Mouse (Mus musculus): ENCODE data around the gene Calcr. TPM values are rescaled to one million over a fixed set of nuclear protein-coding genes. Genes with fewer than 3 reads are reported as not detected.
"Not testable (repeated sequence)": the region's sequence is repeated elsewhere in the genome, so short reads cannot be mapped to it uniquely, and the experiment has no call there.

The Calcr gene
- polyA plus RNA-seq, 1 experiment from 2014 or later: 0.25 TPM

DNA sequence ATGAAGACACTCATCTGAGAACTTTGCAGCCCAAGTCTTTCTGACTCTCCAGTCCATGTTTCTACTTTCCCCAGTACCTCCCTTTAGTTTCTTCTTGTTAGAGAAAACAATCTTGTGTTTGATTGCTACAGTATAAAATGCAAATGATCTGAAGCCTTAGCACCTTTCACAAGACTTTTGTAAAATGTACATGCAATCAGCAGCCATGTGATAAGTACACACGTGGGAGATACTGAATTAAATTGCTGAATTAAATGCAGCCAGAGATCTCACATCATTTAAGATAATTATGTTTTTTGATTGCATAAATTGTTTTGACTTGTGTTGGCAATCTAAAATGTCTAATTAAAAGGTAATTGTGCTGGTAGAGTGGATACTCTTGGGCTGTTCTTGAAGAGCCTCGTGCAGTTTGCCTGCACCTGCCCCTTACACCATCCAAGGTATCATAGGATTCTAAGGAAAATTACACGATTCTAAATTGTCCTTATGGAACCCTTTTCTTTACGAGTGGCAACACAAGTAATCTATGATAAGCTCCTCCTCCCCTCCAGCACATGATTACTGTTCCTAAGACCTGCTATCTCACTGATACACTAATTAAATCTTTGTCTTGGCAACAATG is 34.2 kb downstream of the Calcr start:
- DNase-seq (ENCODE audit: low spot score) (no peak), ATAC-seq (replicated peaks; ENCODE audit: low FRiP score) (no peak)
- Histone ChIP-seq H3K4me3 (ENCODE audit: low read depth, low read length) (no peak overlapping the region), H3K36me3 (ENCODE audit: control insufficient read depth, insufficient read depth, low read length) (no peaks in the 10 kb centered on the region), H3K27ac (ENCODE audit: low read depth, low read length) (no peak overlapping the region), H3K9ac (ENCODE audit: low read depth, low read length) (no peak overlapping the region), H3K9me3 (ENCODE audit: control insufficient read depth, low read length) (no peaks in the 10 kb centered on the region), H3K4me1 (replicated peaks; ENCODE audit: control insufficient read depth, insufficient read depth, low read length) (no peaks in the 10 kb centered on the region), H3K27me3 (replicated peaks; ENCODE audit: control insufficient read depth, insufficient read depth, low read length) (no peaks in the 10 kb centered on the region), H3K4me2 (no peak overlapping the region)
- WGBS: 60% methylated on average over 4 of the region's 4 CpGs

- Histone ChIP-seq H3K9me3 (ENCODE audit: control insufficient read depth, low read length) (no peaks in the 10 kb centered on the region; the same call in 1 of the 2 replicates), H3K27ac (ENCODE audit: low read depth, low read length) (no peak overlapping the region), H3K9ac (ENCODE audit: low read depth, low read length) (no peak overlapping the region), H3K36me3 (ENCODE audit: control insufficient read depth, insufficient read depth, low read length) (no peaks in the 10 kb centered on the region), H3K4me2 (no peak overlapping the region), H3K4me3 (ENCODE audit: low read depth, low read length) (no peak overlapping the region), H3K4me1 (replicated peaks; ENCODE audit: control insufficient read depth, insufficient read depth, low read length) (no peaks in the 10 kb centered on the region), H3K27me3 (replicated peaks; ENCODE audit: control insufficient read depth, insufficient read depth, low read length) (no peaks in the 10 kb centered on the region)
- ATAC-seq (replicated peaks; ENCODE audit: low FRiP score) (no peak), DNase-seq (ENCODE audit: low spot score) (no peak)
- WGBS: 76% methylated on average over 7 of the region's 7 CpGs
Observed at GRCm38 (mm10) chr6:3688087-3688642, 76.3 kb downstream of the Calcr start.

DNA sequence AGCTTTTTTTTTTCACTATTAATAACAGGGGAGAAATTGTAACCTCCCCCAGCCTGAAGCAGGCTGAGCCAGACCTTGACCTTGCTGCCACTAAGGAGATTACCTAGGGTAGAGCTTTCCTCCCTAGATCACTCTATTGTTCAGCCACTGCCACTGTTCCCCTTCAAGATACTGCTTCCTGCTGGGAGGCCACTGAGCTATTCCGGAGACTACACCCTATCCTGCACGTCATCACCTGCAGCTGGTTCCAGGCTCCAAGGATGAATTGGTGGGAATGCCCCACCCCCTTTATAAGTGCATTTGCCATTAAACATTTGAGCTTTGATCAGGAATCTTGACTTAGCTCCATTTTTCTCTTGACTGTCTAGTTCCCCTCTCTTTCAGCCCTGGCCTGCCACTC is 86.2 kb downstream of the Calcr start:
- not testable (repeated sequence) for ATAC-seq (replicated peaks; ENCODE audit: low FRiP score); H3K36me3 ChIP-seq (ENCODE audit: control insufficient read depth, insufficient read depth, low read length); H3K4me2 ChIP-seq; H3K9ac ChIP-seq (ENCODE audit: low read depth, low read length); H3K9me3 ChIP-seq (ENCODE audit: control insufficient read depth, low read length); H3K27ac ChIP-seq (ENCODE audit: low read depth, low read length); H3K27me3 ChIP-seq (replicated peaks; ENCODE audit: control insufficient read depth, insufficient read depth, low read length); H3K4me1 ChIP-seq (replicated peaks; ENCODE audit: control insufficient read depth, insufficient read depth, low read length); DNase-seq (ENCODE audit: low spot score); H3K4me3 ChIP-seq (ENCODE audit: low read depth, low read length)
- WGBS: 69% methylated on average over 2 of the region's 2 CpGs

DNA sequence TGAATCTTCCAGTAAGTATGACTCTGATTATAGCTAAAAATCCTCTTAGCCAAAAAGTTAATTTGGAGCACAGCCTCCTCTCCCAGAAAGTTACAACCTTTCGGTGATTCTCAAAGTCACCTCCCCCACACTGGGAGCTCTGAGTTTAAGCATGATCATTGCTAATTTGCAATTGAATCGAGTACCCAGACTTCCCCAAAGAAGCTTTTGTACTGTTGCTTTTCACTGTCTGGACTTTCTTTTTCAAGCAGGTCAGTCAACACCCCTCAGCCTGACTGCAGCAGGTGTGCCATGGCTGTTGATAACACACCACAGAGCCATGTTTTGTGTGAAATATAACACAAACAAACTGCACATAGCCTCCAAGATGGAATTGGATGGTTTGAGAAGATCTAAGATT is 86.7 kb downstream of the Calcr start:
- no peak overlapping the region for H3K27ac ChIP-seq (ENCODE audit: low read depth, low read length)
- H3K36me3 ChIP-seq (ENCODE audit: control insufficient read depth, insufficient read depth, low read length): no peaks in the 10 kb centered on the region
- H3K9me3 ChIP-seq (ENCODE audit: control insufficient read depth, low read length): no peaks in the 10 kb centered on the region
- ATAC-seq (replicated peaks; ENCODE audit: low FRiP score) (no peak), DNase-seq (ENCODE audit: low spot score) (no peak)
- H3K4me1 ChIP-seq (replicated peaks; ENCODE audit: control insufficient read depth, insufficient read depth, low read length): no peaks in the 10 kb centered on the region
- WGBS: 68% methylated on average over 2 of the region's 2 CpGs
- no peak overlapping the region for H3K9ac ChIP-seq (ENCODE audit: low read depth, low read length)
- no peak overlapping the region for H3K4me2 ChIP-seq
- H3K4me3 ChIP-seq (ENCODE audit: low read depth, low read length): no peak overlapping the region
- H3K27me3 ChIP-seq (replicated peaks; ENCODE audit: control insufficient read depth, insufficient read depth, low read length): no peaks in the 10 kb centered on the region

GRCm38 (mm10) chr6:3671941-3672340 is 92.6 kb downstream of the Calcr start:
- H3K9me3 ChIP-seq (ENCODE audit: control insufficient read depth, low read length); H3K27me3 ChIP-seq (replicated peaks; ENCODE audit: control insufficient read depth, insufficient read depth, low read length); ATAC-seq (replicated peaks; ENCODE audit: low FRiP score); H3K4me1 ChIP-seq (replicated peaks; ENCODE audit: control insufficient read depth, insufficient read depth, low read length); DNase-seq (ENCODE audit: low spot score); H3K4me2 ChIP-seq; H3K27ac ChIP-seq (ENCODE audit: low read depth, low read length); H3K36me3 ChIP-seq (ENCODE audit: control insufficient read depth, insufficient read depth, low read length); H3K4me3 ChIP-seq (ENCODE audit: low read depth, low read length); H3K9ac ChIP-seq (ENCODE audit: low read depth, low read length): not testable (repeated sequence)
- WGBS: 87% methylated on average over 4 of the region's 4 CpGs

DNA sequence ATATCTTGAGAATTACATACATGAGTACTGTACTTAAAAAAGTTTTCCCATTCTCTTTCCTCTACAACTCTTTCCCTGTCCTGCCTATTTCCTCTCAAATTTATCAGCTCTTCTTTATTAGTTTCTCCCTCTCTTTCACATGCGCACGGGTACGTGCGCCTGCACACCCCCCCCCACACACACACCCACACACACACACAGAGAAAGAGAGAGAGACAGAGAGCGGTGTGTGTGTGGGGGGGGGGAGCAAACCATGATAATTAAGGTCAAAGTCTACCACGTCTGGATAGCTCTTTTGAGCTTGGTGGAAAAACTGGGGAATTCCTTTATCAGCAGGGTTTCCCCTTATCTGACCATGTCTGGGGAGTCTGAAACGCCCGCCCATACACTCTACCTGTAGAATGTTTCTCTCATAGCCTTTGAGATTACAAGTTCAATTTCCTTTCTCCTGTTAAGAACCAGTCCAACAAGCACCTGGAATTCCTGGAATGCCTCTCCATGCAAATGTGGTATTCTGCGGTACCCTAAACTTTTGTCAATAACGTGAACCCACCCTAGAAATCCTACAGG is 100.3 kb downstream of the Calcr start:
- Histone ChIP-seq H3K4me3 (ENCODE audit: low read depth, low read length) (no peak overlapping the region), H3K9ac (ENCODE audit: low read depth, low read length) (no peak overlapping the region), H3K9me3 (ENCODE audit: control insufficient read depth, low read length) (no peaks in the 10 kb centered on the region), H3K36me3 (ENCODE audit: control insufficient read depth, insufficient read depth, low read length) (no peaks in the 10 kb centered on the region), H3K4me1 (replicated peaks; ENCODE audit: control insufficient read depth, insufficient read depth, low read length) (no peaks in the 10 kb centered on the region), H3K27me3 (replicated peaks; ENCODE audit: control insufficient read depth, insufficient read depth, low read length) (no peaks in the 10 kb centered on the region), H3K27ac (ENCODE audit: low read depth, low read length) (no peak overlapping the region), H3K4me2 (no peak overlapping the region)
- no peak for ATAC-seq (replicated peaks; ENCODE audit: low FRiP score)
- 61% methylated on average over 10 of the region's 10 CpGs for WGBS
- no peak for DNase-seq (ENCODE audit: low spot score)

DNA sequence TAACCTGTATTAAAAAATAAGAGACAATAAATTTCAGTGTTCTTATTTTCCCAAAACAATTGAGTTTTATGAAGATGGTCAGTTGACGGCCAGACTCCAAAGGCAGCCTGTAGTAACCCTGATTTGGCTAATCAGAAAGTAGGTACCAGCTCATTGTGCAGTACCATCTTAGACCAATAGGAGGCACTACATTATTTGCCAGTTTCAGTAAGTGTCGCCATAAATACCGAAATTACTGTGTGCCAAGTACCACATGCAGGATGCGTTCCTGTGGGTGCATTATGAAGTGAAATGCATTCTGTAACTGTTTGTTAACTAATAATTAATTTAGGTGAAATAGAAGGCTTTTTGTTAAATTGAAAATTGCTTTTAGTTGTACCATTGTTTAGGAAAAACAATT is 106.1 kb downstream of the Calcr start:
- Histone ChIP-seq H3K36me3 (ENCODE audit: control insufficient read depth, insufficient read depth, low read length) (no peaks in the 10 kb centered on the region), H3K4me1 (replicated peaks; ENCODE audit: control insufficient read depth, insufficient read depth, low read length) (no peaks in the 10 kb centered on the region), H3K4me3 (ENCODE audit: low read depth, low read length) (no peak overlapping the region), H3K9me3 (ENCODE audit: control insufficient read depth, low read length) (no peaks in the 10 kb centered on the region), H3K27ac (ENCODE audit: low read depth, low read length) (no peak overlapping the region), H3K4me2 (no peak overlapping the region), H3K9ac (ENCODE audit: low read depth, low read length) (no peak overlapping the region), H3K27me3 (replicated peaks; ENCODE audit: control insufficient read depth, insufficient read depth, low read length) (no peaks in the 10 kb centered on the region)
- 87% methylated on average over 4 of the region's 4 CpGs for WGBS
- ATAC-seq (replicated peaks; ENCODE audit: low FRiP score): no peak
- no peak for DNase-seq (ENCODE audit: low spot score)
